Mouse (Mus musculus) small intestine, adult 2 months (tissue): ENCODE data around the gene Hs3st6.

Source experiments
- CTCF ChIP-seq: fragments of 200-500 bp; IDR thresholded peaks from 2 replicates; pipeline ENCODE4 v1.5.1; 2012; ENCODE audit warnings: low read depth, mild to moderate bottlenecking, control low read depth, inconsistent platforms, low read length, moderate library complexity, mixed read lengths; ENCODE audit not compliant: insufficient replicate concordance, insufficient read length; ENCODE audit errors: extremely low read depth
- POLR2A ChIP-seq: fragments of 200-500 bp; IDR thresholded peaks from 2 replicates; pipeline ENCODE4 v1.6.1; 2012; ENCODE audit warnings: low read depth, mild to moderate bottlenecking, control low read depth, inconsistent platforms, low read length, moderate library complexity

- TF ChIP-seq POLR2A (no peak), CTCF (no peak)
Observed at GRCm38 (mm10) chr17:24761121-24761520, 8.3 kb downstream of the Hs3st6 start.
